Mouse (Mus musculus) erythroblast, embryonic 14.5 days (primary cell): Measurements from ENCODE around the gene Lats1. TPM values are rescaled to one million over a fixed set of nuclear protein-coding genes. Genes with fewer than 3 reads are reported as not detected.
A peak's percentile ranks its signal among the peaks of the same experiment; 100 is the strongest.
"Not testable (repeated sequence)": the region's sequence is repeated elsewhere in the genome, so short reads cannot be mapped to it uniquely, and the experiment has no call there.

Experiments
- H3K27me3 ChIP-seq: 2 replicates; pipeline ENCODE4 v1.6.1; 2012; ENCODE audit warnings: inconsistent platforms; ENCODE audit not compliant: control insufficient read depth
- H3K36me3 ChIP-seq: 2 replicates; pipeline ENCODE4 v1.6.1; 2012; ENCODE audit warnings: mild to moderate bottlenecking, inconsistent platforms; ENCODE audit not compliant: control insufficient read depth
- H3K4me1 ChIP-seq: 2 replicates; pipeline ENCODE4 v1.6.1; 2012; ENCODE audit warnings: inconsistent platforms; ENCODE audit not compliant: control insufficient read depth
- H3K4me3 ChIP-seq: replicated peaks from 2 replicates; pipeline ENCODE3; 2012; ENCODE audit warnings: moderate library complexity, mild to moderate bottlenecking, inconsistent platforms
- H3K9me3 ChIP-seq: 2 replicates; pipeline ENCODE4 v1.6.1; 2012; ENCODE audit warnings: low read length, inconsistent platforms, mixed read lengths; ENCODE audit not compliant: control insufficient read depth
- GATA1 ChIP-seq: IDR thresholded peaks from 2 replicates; pipeline ENCODE4 v1.6.1; 2012; ENCODE audit warnings: low read length, inconsistent platforms, mixed read lengths
- TAL1 ChIP-seq: IDR thresholded peaks from 3 replicates; pipeline ENCODE4 v1.6.1; 2012; ENCODE audit warnings: low read length, inconsistent platforms, mixed read lengths
- polyA plus RNA-seq: library from polyadenylated mRNA; stranded (reverse); fragments of >175 nt; gene quantifications from 2 replicates; pipeline ENCODE4 v1.2.3, GENCODE M21; 2012

Gene Lats1
- polyA plus RNA-seq, 1 experiment: 0.16 TPM

- no peak overlapping the region for H3K4me3 ChIP-seq
- no peaks in the 10 kb centered on the region for H3K4me1 ChIP-seq
- TF ChIP-seq TAL1 (no peak), GATA1 (no peak)
- H3K9me3 ChIP-seq: no peaks in the 10 kb centered on the region
- H3K36me3 ChIP-seq: peaks cover 65% of the 10 kb centered on the region
- H3K27me3 ChIP-seq: no peaks in the 10 kb centered on the region
These were observed 34.0 kb downstream of the Lats1 start for GRCm38 (mm10) chr10:7715056-7715455.

- TF ChIP-seq GATA1 (no peak), TAL1 (no peak)
- Histone ChIP-seq H3K36me3 (no peaks in the 10 kb centered on the region), H3K4me3 (peak within 1 kb of the TSS; percentile 63), H3K4me1 (peaks cover 19% of the 10 kb centered on the region), H3K9me3 (no peaks in the 10 kb centered on the region), H3K27me3 (no peaks in the 10 kb centered on the region)
These were observed 44.9 kb downstream of the Lats1 start, which contains the start of gene Katna1 for GRCm38 (mm10) chr10:7725751-7726500. Gene Katna1, plus strand, starts transcription at chr10:7726000.

GRCm38 (mm10) chr10:7726501-7726812 is 45.4 kb downstream of the Lats1 start:
- Histone ChIP-seq H3K9me3 (no peaks in the 10 kb centered on the region), H3K4me1 (peaks cover 19% of the 10 kb centered on the region), H3K4me3 (peak overlapping the region; percentile 63), H3K27me3 (no peaks in the 10 kb centered on the region), H3K36me3 (no peaks in the 10 kb centered on the region)
- TF ChIP-seq GATA1 (no peak), TAL1 (no peak)

- H3K4me1 ChIP-seq: peaks cover 19% of the 10 kb centered on the region
These were observed 46.0 kb downstream of the Lats1 start for GRCm38 (mm10) chr10:7727011-7727410.

GRCm38 (mm10) chr10:7731582-7731981 is 50.6 kb downstream of the Lats1 start:
- TF ChIP-seq TAL1 (no peak), GATA1 (no peak)
- H3K36me3 ChIP-seq: no peaks in the 10 kb centered on the region
- no peaks in the 10 kb centered on the region for H3K9me3 ChIP-seq
- no peak overlapping the region for H3K4me3 ChIP-seq
- no peaks in the 10 kb centered on the region for H3K27me3 ChIP-seq
- peaks cover 20% of the 10 kb centered on the region for H3K4me1 ChIP-seq

More at GRCm38 (mm10) chr10:7727011-7727410, 46.0 kb downstream of the Lats1 start:
- TF ChIP-seq GATA1 (no peak), TAL1 (no peak)
- Histone ChIP-seq H3K36me3 (no peaks in the 10 kb centered on the region), H3K27me3 (no peaks in the 10 kb centered on the region), H3K4me3 (peak overlapping the region; percentile 63), H3K9me3 (no peaks in the 10 kb centered on the region)

- TF ChIP-seq GATA1: no peak
- TF ChIP-seq TAL1: no peak
- Histone ChIP-seq H3K4me1 (peaks cover 23% of the 10 kb centered on the region), H3K36me3 (peaks cover 15% of the 10 kb centered on the region), H3K9me3 (no peaks in the 10 kb centered on the region), H3K27me3 (no peaks in the 10 kb centered on the region), H3K4me3 (no peak overlapping the region)
These were observed 56.1 kb downstream of the Lats1 start for GRCm38 (mm10) chr10:7737122-7737521.

- Histone ChIP-seq H3K27me3 (no peaks in the 10 kb centered on the region), H3K4me3 (no peak overlapping the region), H3K36me3 (peaks cover 20% of the 10 kb centered on the region), H3K4me1 (peaks cover 23% of the 10 kb centered on the region), H3K9me3 (no peaks in the 10 kb centered on the region)
- no peak for TF ChIP-seq TAL1
These were observed 56.9 kb downstream of the Lats1 start for GRCm38 (mm10) chr10:7737914-7738313.

GRCm38 (mm10) chr10:7745528-7745927 is 64.5 kb downstream of the Lats1 start:
- H3K27me3 ChIP-seq, H3K4me1 ChIP-seq, H3K4me3 ChIP-seq, H3K9me3 ChIP-seq: not testable (repeated sequence)
- H3K36me3 ChIP-seq: peaks cover 66% of the 10 kb centered on the region

- no peak overlapping the region for H3K4me3 ChIP-seq
These were observed 67.7 kb downstream of the Lats1 start for GRCm38 (mm10) chr10:7748752-7749151.

GRCm38 (mm10) chr10:7757544-7757943 is 76.5 kb downstream of the Lats1 start:
- Histone ChIP-seq H3K9me3 (no peaks in the 10 kb centered on the region), H3K36me3 (peaks cover 63% of the 10 kb centered on the region), H3K4me3 (no peak overlapping the region), H3K27me3 (no peaks in the 10 kb centered on the region), H3K4me1 (peaks cover 3% of the 10 kb centered on the region)
- TF ChIP-seq GATA1 (no peak), TAL1 (no peak)

More at GRCm38 (mm10) chr10:7748752-7749151, 67.7 kb downstream of the Lats1 start:
- Histone ChIP-seq H3K27me3 (no peaks in the 10 kb centered on the region), H3K36me3 (peaks cover 64% of the 10 kb centered on the region), H3K4me1 (no peaks in the 10 kb centered on the region; the same call in 1 of the 2 replicates), H3K9me3 (no peaks in the 10 kb centered on the region)
- no peak for TF ChIP-seq GATA1
- no peak for TF ChIP-seq TAL1

Other genes starting within 250 kb of the Lats1 start
- not detected in 2 replicates for gene Ulbp1, start 207.6 kb upstream of the Lats1 start, polyA plus RNA-seq
- gene Lrp11, start 91.4 kb upstream of the Lats1 start, polyA plus RNA-seq: not detected in 2 replicates
- gene Nup43, start 13.7 kb upstream of the Lats1 start, polyA plus RNA-seq: 0.03 and 0.23 TPM in 2 replicates
- 8.2 and 8.5 TPM in 2 replicates for gene Pcmt1, start 78 bp upstream of the Lats1 start, polyA plus RNA-seq
- gene Katna1, start 44.8 kb downstream of the Lats1 start, polyA plus RNA-seq: 0.19 and 0.23 TPM in 2 replicates
- gene Ginm1, start 111.6 kb downstream of the Lats1 start, polyA plus RNA-seq: 1.3 and 1.4 TPM in 2 replicates
- gene Ppil4, start 111.7 kb downstream of the Lats1 start, polyA plus RNA-seq: 0.38 and 0.91 TPM in 2 replicates
- gene Zc3h12d, start 151.3 kb downstream of the Lats1 start, polyA plus RNA-seq: not detected in 2 replicates